Mouse (Mus musculus): ENCODE measurements at regions not wholly inside any gene's neighbourhood (a gene's known extent, or its start where the extent isn't known, plus 50 kb on each side); places are given as distances from the start of the nearest gene placed in this dataset.

GRCm38 (mm10) chr8:26529921-26530320 lies 410.6 kb downstream of the Gm45692 start:
- TF ChIP-seq CTCF (IDR thresholded peaks at IDR 0.05; ENCODE audit: low read depth) (no peak), EP300 (IDR thresholded peaks at IDR 0.05; ENCODE audit: low read depth) (no peak)
